Mouse (Mus musculus) thymus, adult 2 months (tissue): ENCODE data around the gene Ago3.

ENCODE experiments used
- CTCF ChIP-seq: fragments of 200-500 bp; IDR thresholded peaks from 2 replicates; pipeline ENCODE4 v1.5.1; 2012; ENCODE audit warnings: mild to moderate bottlenecking, control low read depth, low read length, moderate library complexity, borderline replicate concordance; ENCODE audit not compliant: control insufficient read depth, poor library complexity, insufficient read depth; ENCODE audit errors: extremely low read depth
- POLR2A ChIP-seq: fragments of 200-500 bp; IDR thresholded peaks from 2 replicates; pipeline ENCODE4 v1.6.1; 2012; ENCODE audit warnings: mild to moderate bottlenecking, low read length, control low read depth, moderate library complexity; ENCODE audit not compliant: control insufficient read depth, poor library complexity, insufficient read depth; ENCODE audit errors: extremely low read depth

GRCm38 (mm10) chr4:126455441-126455840 is 26.1 kb upstream of the Ago3 start:
- no peak for TF ChIP-seq POLR2A
- TF ChIP-seq CTCF, result no peak
